Mouse (Mus musculus): ENCODE results near the gene Fam181b. TPM values are rescaled to one million over a fixed set of nuclear protein-coding genes. Genes with fewer than 3 reads are reported as not detected.

Gene Fam181b
- polyA plus RNA-seq, 1 experiment, result 3.2 TPM

DNA sequence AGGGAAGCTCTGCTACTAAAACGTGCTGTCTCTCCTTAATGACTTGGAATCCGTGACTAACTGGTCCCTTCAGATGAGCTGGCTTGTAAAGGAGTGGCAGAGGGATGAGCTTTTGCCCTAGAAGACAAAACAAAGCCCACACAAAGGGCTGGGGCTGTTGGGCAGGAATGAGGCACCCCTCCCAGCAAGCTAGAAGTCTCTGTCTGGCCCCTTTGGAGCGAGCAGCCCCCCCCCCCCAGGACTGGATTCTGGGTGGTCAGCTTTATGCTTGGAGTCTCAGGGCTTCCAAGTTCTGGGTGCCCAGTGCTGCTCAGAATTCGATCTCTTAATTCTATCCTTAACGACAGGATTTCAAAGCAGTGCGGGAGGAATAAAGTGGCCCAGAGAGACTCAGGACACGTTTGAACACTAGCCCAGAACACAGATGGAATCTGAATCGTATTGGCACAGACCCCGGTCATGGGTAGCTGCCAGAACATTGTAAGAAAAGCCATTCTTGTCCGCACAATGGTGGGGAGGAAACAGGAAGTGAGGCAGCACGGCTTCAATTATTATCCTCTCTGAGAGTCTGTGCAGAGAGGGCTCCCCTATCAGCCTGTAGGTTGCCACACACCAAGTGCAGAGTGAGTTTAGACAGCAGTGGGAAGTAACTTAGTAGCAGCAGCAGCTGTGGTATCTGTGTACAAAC lies 13.8 kb downstream of the Fam181b start:
- no peak for DNase-seq (ENCODE audit: low read depth in 1 of 2, low spot score in 2 of 2)
- H3K36me3 ChIP-seq (ENCODE audit: control insufficient read depth, insufficient read depth, low read length), result no peaks in the 10 kb centered on the region
- no peak for TF ChIP-seq CTCF (IDR thresholded peaks at IDR 0.05; ENCODE audit: extremely low read depth, insufficient read depth, insufficient read length, insufficient replicate concordance)
- no peak for TF ChIP-seq POLR2A (IDR thresholded peaks at IDR 0.05; ENCODE audit: low read depth, low read length)
- H3K27me3 ChIP-seq (ENCODE audit: control insufficient read depth, insufficient read depth, low read length), result no peaks in the 10 kb centered on the region
- no peaks in the 10 kb centered on the region for H3K4me1 ChIP-seq (ENCODE audit: control insufficient read depth, insufficient read depth, insufficient read length)
- 32% methylated on average over 11 of the region's 11 CpGs for WGBS
- no peak overlapping the region for H3K4me3 ChIP-seq (ENCODE audit: extremely low read depth, insufficient read depth, insufficient read length)
- no peak overlapping the region for H3K27ac ChIP-seq (ENCODE audit: insufficient read depth, low read length)

DNA sequence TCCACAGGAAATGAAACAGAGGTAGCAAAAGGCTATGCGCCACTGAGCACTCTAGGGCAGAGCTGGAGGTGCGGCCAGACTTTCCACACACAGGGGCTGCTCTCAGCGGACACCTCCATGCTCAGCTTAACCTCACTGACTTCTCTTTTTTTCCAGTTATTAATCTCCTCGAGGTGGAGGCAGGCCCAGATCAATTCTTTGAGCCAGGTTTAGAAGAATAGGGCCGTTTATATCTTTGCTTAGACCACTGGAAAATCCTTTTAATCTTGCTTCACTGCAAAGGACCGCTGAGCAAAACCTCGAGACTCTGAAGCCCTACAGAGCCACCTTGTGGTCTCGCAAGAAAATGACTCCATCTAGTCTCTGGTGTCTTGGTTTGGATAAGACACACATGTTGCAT lies 15.8 kb downstream of the Fam181b start:
- Histone ChIP-seq H3K27me3 (ENCODE audit: control insufficient read depth, insufficient read depth, low read length) (no peaks in the 10 kb centered on the region), H3K4me3 (ENCODE audit: extremely low read depth, insufficient read depth, insufficient read length) (no peak overlapping the region), H3K27ac (ENCODE audit: insufficient read depth, low read length) (no peak overlapping the region), H3K4me1 (ENCODE audit: control insufficient read depth, insufficient read depth, insufficient read length) (no peaks in the 10 kb centered on the region), H3K36me3 (ENCODE audit: control insufficient read depth, insufficient read depth, low read length) (no peaks in the 10 kb centered on the region)
- TF ChIP-seq CTCF (IDR thresholded peaks at IDR 0.05; ENCODE audit: extremely low read depth, insufficient read depth, insufficient read length, insufficient replicate concordance) (no peak), POLR2A (IDR thresholded peaks at IDR 0.05; ENCODE audit: low read depth, low read length) (no peak)
- WGBS, result 21% methylated on average over 8 of the region's 8 CpGs
- DNase-seq (ENCODE audit: low read depth in 1 of 2, low spot score in 2 of 2), result no peak

DNA sequence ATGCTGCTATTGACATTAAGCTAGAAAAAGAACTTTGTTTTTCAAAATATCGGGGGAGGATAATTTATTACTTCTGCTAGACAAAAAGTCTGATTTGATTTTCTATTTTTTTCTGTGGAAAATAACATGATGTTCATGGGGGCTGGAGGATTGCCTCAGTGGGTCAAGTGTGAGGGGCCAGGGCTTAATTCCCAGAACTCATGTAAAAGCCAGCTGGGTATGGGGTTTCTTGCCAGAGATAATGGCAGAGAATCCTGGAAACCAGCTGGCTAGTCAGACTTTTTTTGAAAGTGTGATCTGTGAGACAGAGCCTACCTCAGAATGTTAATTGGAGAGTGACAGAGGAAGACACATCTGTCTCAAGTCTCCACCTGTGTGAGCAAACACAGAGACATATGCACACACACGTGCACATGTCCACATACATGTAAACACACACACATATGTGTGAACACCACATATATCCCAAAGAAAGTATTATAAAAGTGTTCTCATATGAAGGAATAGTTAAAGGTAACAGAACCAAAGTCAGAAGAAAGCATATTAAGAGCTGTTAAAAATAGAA lies 25.2 kb downstream of the Fam181b start:
- Histone ChIP-seq H3K36me3 (ENCODE audit: control insufficient read depth, insufficient read depth, low read length) (no peaks in the 10 kb centered on the region), H3K4me3 (ENCODE audit: extremely low read depth, insufficient read depth, insufficient read length) (no peak overlapping the region), H3K27ac (ENCODE audit: insufficient read depth, low read length) (no peak overlapping the region), H3K4me1 (ENCODE audit: control insufficient read depth, insufficient read depth, insufficient read length) (no peaks in the 10 kb centered on the region), H3K27me3 (ENCODE audit: control insufficient read depth, insufficient read depth, low read length) (no peaks in the 10 kb centered on the region)
- no peak for DNase-seq (ENCODE audit: low read depth in 1 of 2, low spot score in 2 of 2)
- TF ChIP-seq CTCF (IDR thresholded peaks at IDR 0.05; ENCODE audit: extremely low read depth, insufficient read depth, insufficient read length, insufficient replicate concordance) (no peak), POLR2A (IDR thresholded peaks at IDR 0.05; ENCODE audit: low read depth, low read length) (no peak)
- 85% methylated on average over 2 of the region's 2 CpGs for WGBS

DNA sequence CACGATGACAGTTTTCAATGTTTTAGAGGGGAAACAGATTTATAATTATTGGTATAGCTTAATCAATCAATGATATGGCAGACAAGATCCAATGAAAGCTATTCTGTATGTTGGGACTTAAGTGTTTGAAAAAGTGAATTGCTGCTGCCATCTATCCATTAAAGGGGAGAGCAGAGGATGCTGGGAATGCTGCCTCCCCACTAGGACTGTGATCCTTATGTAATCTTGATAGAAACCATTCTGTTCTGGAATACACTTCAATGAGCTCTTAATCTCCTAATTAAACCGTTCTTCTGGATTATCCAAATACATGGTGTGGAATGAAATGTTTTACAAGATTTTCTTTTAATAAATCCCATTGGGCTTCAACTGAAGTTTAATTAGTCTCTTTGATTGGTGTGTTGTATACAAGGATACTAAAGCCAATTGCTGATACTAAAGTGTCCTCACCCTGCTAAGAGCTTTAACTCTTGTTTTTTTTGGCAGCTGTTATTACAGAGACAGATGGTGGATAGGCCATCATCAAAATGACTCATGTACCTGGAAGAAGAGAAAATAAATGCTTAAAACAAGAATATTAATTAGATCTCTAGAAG lies 30.8 kb downstream of the Fam181b start:
- H3K4me3 ChIP-seq (ENCODE audit: extremely low read depth, insufficient read depth, insufficient read length), result no peak overlapping the region
- no peaks in the 10 kb centered on the region for H3K4me1 ChIP-seq (ENCODE audit: control insufficient read depth, insufficient read depth, insufficient read length)
- DNase-seq (ENCODE audit: low read depth in 1 of 2, low spot score in 2 of 2), result no peak
- 75% methylated on average over 2 of the region's 2 CpGs for WGBS
- H3K27me3 ChIP-seq (ENCODE audit: control insufficient read depth, insufficient read depth, low read length), result no peaks in the 10 kb centered on the region
- H3K27ac ChIP-seq (ENCODE audit: insufficient read depth, low read length), result no peak overlapping the region
- H3K36me3 ChIP-seq (ENCODE audit: control insufficient read depth, insufficient read depth, low read length), result no peaks in the 10 kb centered on the region
- no peak for TF ChIP-seq CTCF (IDR thresholded peaks at IDR 0.05; ENCODE audit: extremely low read depth, insufficient read depth, insufficient read length, insufficient replicate concordance)
- no peak for TF ChIP-seq POLR2A (IDR thresholded peaks at IDR 0.05; ENCODE audit: low read depth, low read length)

DNA sequence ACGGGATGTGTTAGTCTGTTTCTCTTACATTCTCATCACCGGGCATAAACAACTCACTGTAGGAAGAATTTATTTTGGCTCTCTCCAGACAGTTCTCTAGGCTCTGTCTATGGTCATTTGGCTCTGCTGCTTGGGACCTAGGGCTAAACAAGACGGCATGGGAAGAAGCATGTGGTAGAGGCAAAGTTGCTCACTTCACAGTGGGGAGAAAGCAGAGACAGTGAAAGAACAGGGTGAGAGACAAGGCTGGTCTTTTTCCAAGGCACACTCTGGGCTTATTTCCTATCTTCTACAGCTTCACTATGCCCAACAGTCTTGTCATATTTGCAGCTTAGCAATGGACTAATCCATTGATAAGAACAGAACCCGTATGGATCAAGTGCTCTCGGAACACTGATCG lies 31.4 kb downstream of the Fam181b start:
- Histone ChIP-seq H3K4me1 (ENCODE audit: control insufficient read depth, insufficient read depth, insufficient read length) (no peaks in the 10 kb centered on the region), H3K4me3 (ENCODE audit: extremely low read depth, insufficient read depth, insufficient read length) (no peak overlapping the region), H3K36me3 (ENCODE audit: control insufficient read depth, insufficient read depth, low read length) (no peaks in the 10 kb centered on the region), H3K27me3 (ENCODE audit: control insufficient read depth, insufficient read depth, low read length) (no peaks in the 10 kb centered on the region), H3K27ac (ENCODE audit: insufficient read depth, low read length) (no peak overlapping the region)
- WGBS, result 89% methylated on average over 6 of the region's 6 CpGs
- DNase-seq (ENCODE audit: low read depth in 1 of 2, low spot score in 2 of 2), result no peak
- TF ChIP-seq CTCF (IDR thresholded peaks at IDR 0.05; ENCODE audit: extremely low read depth, insufficient read depth, insufficient read length, insufficient replicate concordance) (no peak), POLR2A (IDR thresholded peaks at IDR 0.05; ENCODE audit: low read depth, low read length) (no peak)

DNA sequence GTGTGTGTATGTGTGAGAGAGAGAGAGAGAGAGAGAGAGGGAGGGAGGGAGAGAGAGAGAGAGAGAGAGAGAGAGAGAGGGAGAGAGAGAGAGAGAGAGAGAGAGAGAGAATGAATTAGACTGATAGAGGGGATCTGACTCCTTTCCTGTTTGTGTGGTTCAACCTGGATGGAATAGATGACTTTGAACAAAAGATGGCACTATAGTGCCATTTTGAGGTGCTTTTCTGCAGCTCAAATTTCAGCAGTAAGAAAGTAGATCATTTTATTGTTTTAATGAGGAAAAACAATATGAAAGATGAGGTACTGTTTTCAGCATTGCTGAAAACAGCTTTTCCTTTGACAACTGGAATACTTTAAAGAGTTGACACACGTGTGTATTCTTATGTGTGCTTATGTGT lies 37.9 kb downstream of the Fam181b start:
- WGBS, result 54% methylated on average over 1 of the region's 1 CpGs
- TF ChIP-seq CTCF (IDR thresholded peaks at IDR 0.05; ENCODE audit: extremely low read depth, insufficient read depth, insufficient read length, insufficient replicate concordance) (no peak), POLR2A (IDR thresholded peaks at IDR 0.05; ENCODE audit: low read depth, low read length) (no peak)
- no peaks in the 10 kb centered on the region for H3K36me3 ChIP-seq (ENCODE audit: control insufficient read depth, insufficient read depth, low read length)
- H3K4me3 ChIP-seq (ENCODE audit: extremely low read depth, insufficient read depth, insufficient read length), result no peak overlapping the region
- H3K4me1 ChIP-seq (ENCODE audit: control insufficient read depth, insufficient read depth, insufficient read length), result no peaks in the 10 kb centered on the region
- no peak for DNase-seq (ENCODE audit: low read depth in 1 of 2, low spot score in 2 of 2)
- no peak overlapping the region for H3K27ac ChIP-seq (ENCODE audit: insufficient read depth, low read length)
- no peaks in the 10 kb centered on the region for H3K27me3 ChIP-seq (ENCODE audit: control insufficient read depth, insufficient read depth, low read length)

DNA sequence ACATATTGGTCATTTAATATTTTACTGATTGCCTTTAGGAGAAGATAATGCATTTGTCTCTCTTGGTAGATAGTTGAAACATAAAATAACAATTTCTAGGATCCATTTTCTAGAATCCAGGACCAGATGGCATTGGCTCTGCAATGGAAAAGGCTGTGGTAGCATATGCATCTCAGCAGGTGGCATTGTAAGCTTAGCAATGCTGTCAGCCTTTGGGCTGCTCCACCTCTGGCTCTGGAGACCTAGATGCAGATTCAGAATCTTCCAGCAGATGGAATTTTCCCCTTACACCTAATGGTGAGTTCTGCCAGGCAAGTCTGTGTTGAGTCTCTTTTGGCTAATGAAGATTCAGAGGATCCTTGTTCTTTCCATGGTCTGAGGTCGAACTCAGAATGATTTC lies 44.3 kb downstream of the Fam181b start:
- no peaks in the 10 kb centered on the region for H3K27me3 ChIP-seq (ENCODE audit: control insufficient read depth, insufficient read depth, low read length)
- H3K4me3 ChIP-seq (ENCODE audit: extremely low read depth, insufficient read depth, insufficient read length), result no peak overlapping the region
- 64% methylated on average over 1 of the region's 1 CpGs for WGBS
- H3K36me3 ChIP-seq (ENCODE audit: control insufficient read depth, insufficient read depth, low read length), result no peaks in the 10 kb centered on the region
- DNase-seq (ENCODE audit: low read depth in 1 of 2, low spot score in 2 of 2), result no peak
- H3K27ac ChIP-seq (ENCODE audit: insufficient read depth, low read length), result no peak overlapping the region
- TF ChIP-seq CTCF (IDR thresholded peaks at IDR 0.05; ENCODE audit: extremely low read depth, insufficient read depth, insufficient read length, insufficient replicate concordance) (no peak), POLR2A (IDR thresholded peaks at IDR 0.05; ENCODE audit: low read depth, low read length) (no peak)
- H3K4me1 ChIP-seq (ENCODE audit: control insufficient read depth, insufficient read depth, insufficient read length), result no peaks in the 10 kb centered on the region

Other genes starting within 250 kb of the Fam181b start
- gene Ddias, start 205.6 kb upstream of the Fam181b start, polyA plus RNA-seq (2012; rRNA removed), result 0.09 and 0.28 TPM in 2 replicates
- gene Prcp, start 205.4 kb upstream of the Fam181b start, polyA plus RNA-seq (2012; rRNA removed), result 26.8 and 30.3 TPM in 2 replicates